ENCODE assay signal across 8 mouse cellular contexts in genomic region chr9:114057090-114057796, GRCm38 (mm10). TPM values are rescaled to one million over a fixed set of nuclear protein-coding genes. Genes with fewer than 3 reads are reported as not detected.
A peak's percentile ranks its signal among the peaks of the same experiment; 100 is the strongest.
DNase-seq lines count a peak whose midpoint lies in the region; ATAC-seq and TF ChIP-seq lines count a peak whose summit lies in the region.

Gene Susd5, plus strand, starts transcription at chr9:114057140.

- 3% methylated on average over 48 of the region's 60 CpGs for WGBS in liver, embryonic 11.5 days
- WGBS in hindbrain, embryonic 13.5 days = under 1% methylated on average over 57 of the region's 60 CpGs
- 4% methylated on average over 60 of the region's 60 CpGs for WGBS in thymus, adult 2 months

- DNase-seq in adrenal gland, postnatal 14 days = peak; percentile 9
- DNase-seq in adrenal gland, postnatal 10 days = no peak
- DNase-seq in liver, embryonic 11.5 days (ENCODE audit: low spot score) = no peak
- DNase-seq in liver (no peak), adipocyte (ENCODE audit: low spot score) (no peak)
- peak; percentile 61 for DNase-seq in neural tube, embryonic 10.5 days (ENCODE audit: extremely low spot score, low spot score)
- no peak for DNase-seq in thymus, adult 2 months

- H3K4me2 ChIP-seq in liver, embryonic 11.5 days = peak within 1 kb of the TSS; percentile 60
- H3K4me2 ChIP-seq in hindbrain, embryonic 13.5 days = peak within 1 kb of the TSS; percentile 83

- no peaks in the 10 kb centered on the region for H3K9me3 ChIP-seq in liver, embryonic 11.5 days (ENCODE audit: control insufficient read depth, low read length)
- no peaks in the 10 kb centered on the region for H3K9me3 ChIP-seq in hindbrain, embryonic 13.5 days

- peaks cover 39% of the 10 kb centered on the region for H3K27me3 ChIP-seq in liver, embryonic 11.5 days (replicated peaks; ENCODE audit: control insufficient read depth, insufficient read depth, low read length)
- H3K27me3 ChIP-seq in hindbrain, embryonic 13.5 days = peaks cover 52% of the 10 kb centered on the region
- peaks cover 5% of the 10 kb centered on the region for H3K27me3 ChIP-seq in thymus, adult 2 months (ENCODE audit: control insufficient read depth, insufficient read depth, low read length)

- no peak within 1 kb of the TSS for H3K9ac ChIP-seq in liver, embryonic 11.5 days (ENCODE audit: low read depth, low read length)
- H3K9ac ChIP-seq in hindbrain, embryonic 13.5 days = peak within 1 kb of the TSS; percentile 73

- no peak; the same call in 1 of the 2 replicates for ATAC-seq in liver, embryonic 11.5 days (replicated peaks; ENCODE audit: low FRiP score)
- peak; percentile 49; the same call in 1 of the 2 replicates for ATAC-seq in hindbrain, embryonic 13.5 days (ENCODE audit: low FRiP score)

- no peaks in the 10 kb centered on the region for H3K36me3 ChIP-seq in liver, embryonic 11.5 days (ENCODE audit: control insufficient read depth, insufficient read depth, low read length)
- no peaks in the 10 kb centered on the region for H3K36me3 ChIP-seq in hindbrain, embryonic 13.5 days
- H3K36me3 ChIP-seq in thymus, adult 2 months (ENCODE audit: control insufficient read depth, insufficient read depth, low read length) = no peaks in the 10 kb centered on the region

- no peak within 1 kb of the TSS for H3K27ac ChIP-seq in liver, embryonic 11.5 days (ENCODE audit: low read depth, low read length)
- no peak within 1 kb of the TSS for H3K27ac ChIP-seq in hindbrain, embryonic 13.5 days
- H3K27ac ChIP-seq in thymus, adult 2 months (ENCODE audit: control insufficient read depth, insufficient read depth, low read length) = no peak within 1 kb of the TSS

- H3K4me1 ChIP-seq in liver, embryonic 11.5 days (replicated peaks; ENCODE audit: control insufficient read depth, insufficient read depth, low read length) = no peaks in the 10 kb centered on the region
- peaks cover 10% of the 10 kb centered on the region for H3K4me1 ChIP-seq in hindbrain, embryonic 13.5 days (replicated peaks)
- H3K4me1 ChIP-seq in thymus, adult 2 months (replicated peaks; ENCODE audit: control insufficient read depth, insufficient read depth, low read length) = no peaks in the 10 kb centered on the region; the same call in 1 of the 2 replicates

- peak within 1 kb of the TSS; percentile 42 for H3K4me3 ChIP-seq in liver, embryonic 11.5 days (ENCODE audit: low read depth, low read length)
- peak within 1 kb of the TSS; percentile 55 for H3K4me3 ChIP-seq in hindbrain, embryonic 13.5 days
- H3K4me3 ChIP-seq in thymus, adult 2 months (ENCODE audit: control insufficient read depth, insufficient read depth, low read length) = no peak within 1 kb of the TSS

- no peak for TF ChIP-seq POLR2A in thymus, adult 2 months (IDR thresholded peaks at IDR 0.05; ENCODE audit: control insufficient read depth, extremely low read depth, insufficient read depth, low read length, poor library complexity)

- no peak for TF ChIP-seq CTCF in thymus, adult 2 months (IDR thresholded peaks at IDR 0.05; ENCODE audit: borderline replicate concordance, control insufficient read depth, extremely low read depth, insufficient read depth, low read length, poor library complexity)

RNA-seq across cellular contexts. Expression of gene Susd5, which starts in this region (rescaled TPM):
- total RNA-seq in adrenal gland, postnatal 14 days (2021) = 0.41 and 1.0 TPM in 2 replicates
- 1 to 10 TPM; 1.3 to 1.8 TPM for total RNA-seq in adrenal gland, postnatal 10 days (2021)
- 0.04 and 0.21 TPM in 2 replicates for polyA plus RNA-seq in liver, embryonic 11.5 days (2014; fragmentation: Nextera tagmentation; extraction: Ambion mirVana)
- 0.42 and 0.66 TPM in 2 replicates for polyA plus RNA-seq in hindbrain, embryonic 13.5 days (2015; fragmentation: Nextera tagmentation; extraction: Ambion mirVana)
- polyA plus RNA-seq in thymus, adult 2 months (2012; rRNA removed) = 0.30 and 0.82 TPM in 2 replicates

Comparison
In these comparisons a context has a peak if more than half of its experiments do, and no peak if none do; other contexts are left out.
1. DNase-seq: peak in adrenal gland, postnatal 14 days (single experiment) and neural tube, embryonic 10.5 days (single experiment); none in adrenal gland, postnatal 10 days (single experiment), liver, embryonic 11.5 days (single experiment), liver (single experiment), thymus, adult 2 months (single experiment) and adipocyte (single experiment).
2. Peak in ATAC-seq, H3K4me3 ChIP-seq, H3K9ac ChIP-seq and H3K4me2 ChIP-seq in hindbrain, embryonic 13.5 days; RNA of the gene not detected or under 1 TPM.